Mouse (Mus musculus): ENCODE results near the gene Gm20850. TPM values are rescaled to one million over a fixed set of nuclear protein-coding genes. Genes with fewer than 3 reads are reported as not detected.
"Not testable (repeated sequence)": the region's sequence is repeated elsewhere in the genome, so short reads cannot be mapped to it uniquely, and the experiment has no call there.

Gm20850 gene
- total RNA-seq (2021): not detected
- long read RNA-seq, experiment 1: 0 reads
- long read RNA-seq, experiment 2: 0 reads

DNA sequence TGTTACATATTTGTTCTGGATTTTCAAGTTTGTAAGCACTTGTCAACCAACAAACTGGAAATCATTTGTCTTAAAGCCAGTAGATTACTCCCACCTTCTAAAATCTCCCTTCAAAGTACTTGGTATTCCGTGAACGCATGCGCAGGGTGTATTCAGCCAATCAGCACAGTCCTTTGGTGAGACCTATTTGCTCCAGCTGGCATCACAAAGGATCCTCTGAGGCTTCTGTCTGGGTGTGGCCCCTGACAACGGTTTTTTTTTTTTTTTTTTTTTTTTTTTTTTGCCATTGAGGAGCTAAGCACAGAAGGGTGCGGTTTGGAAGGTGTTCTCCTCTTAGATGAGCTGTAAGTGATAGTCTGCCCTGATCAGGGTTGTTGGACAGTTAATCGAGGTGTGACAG lies at the start of gene Gm20850:
Gene Gm20850, plus strand, starts transcription at position 301 of the 400 bp plus-strand sequence.
- intact Hi-C loops (cut with DNase I); DNase-seq: not testable (repeated sequence)
